Mouse (Mus musculus) embryonic fibroblast, embryonic 13.5 days (primary cell): ENCODE data around the gene Pknox1.

ENCODE experiments used
- CTCF ChIP-seq: IDR thresholded peaks from 2 replicates; pipeline ENCODE4 v1.5.1; 2011; ENCODE audit warnings: mild to moderate bottlenecking, control low read depth, low read length, moderate library complexity, borderline replicate concordance; ENCODE audit not compliant: insufficient read depth
- POLR2A ChIP-seq: IDR thresholded peaks from 2 replicates; pipeline ENCODE4 v1.6.1; 2011; ENCODE audit warnings: low read depth, mild to moderate bottlenecking, control low read depth, low read length, moderate library complexity

DNA sequence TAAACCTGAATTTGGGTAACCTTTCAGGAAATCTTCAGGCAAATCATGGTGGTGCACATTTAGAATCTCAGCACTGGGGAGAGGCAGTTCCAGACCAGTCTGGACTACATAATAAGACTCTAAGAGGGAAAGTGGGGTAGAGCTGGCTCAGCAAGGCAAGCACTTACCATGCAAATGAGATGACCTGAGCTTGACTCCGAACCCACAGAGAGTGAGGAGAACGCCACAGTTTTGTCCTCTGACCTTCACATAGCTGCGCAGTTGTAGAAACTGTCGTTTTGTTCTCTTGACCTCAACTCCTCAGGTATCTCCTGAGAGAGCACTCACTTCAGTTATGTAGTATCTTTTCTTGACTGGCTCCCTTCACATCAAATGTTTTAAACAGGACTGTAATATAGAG, 24.2 kb downstream of the Pknox1 start:
- TF ChIP-seq CTCF = no peak
- TF ChIP-seq POLR2A = no peak
